Mouse (Mus musculus) liver, embryonic 13.5 days (tissue): ENCODE measurements at regions not wholly inside any gene's neighbourhood (a gene's known extent, or its start where the extent isn't known, plus 50 kb on each side); places are given as distances from the start of the nearest gene placed in this dataset.

Experiments
- ATAC-seq: fragments of 200-750 bp; cut with Nextera tagmentation; 2 replicates; pipeline ENCODE4 v1.8.0; 2017; ENCODE audit warnings: low read depth, mild to moderate bottlenecking, moderate number of reproducible peaks, moderate library complexity
- DNase-seq: peaks from one replicate; pipeline ENCODE4 v3.0.0; 2022
- H3K27ac ChIP-seq: fragments of 300-500 bp; sonication (generic); 2 replicates; pipeline ENCODE4 v1.5.1; 2015; ENCODE audit warnings: moderate library complexity, mild to moderate bottlenecking, inconsistent platforms
- H3K27me3 ChIP-seq: fragments of 300-500 bp; sonication (generic); 2 replicates; pipeline ENCODE4 v1.6.1; 2015; ENCODE audit warnings: mild to moderate bottlenecking, inconsistent platforms
- H3K36me3 ChIP-seq: fragments of 300-500 bp; sonication (generic); 2 replicates; pipeline ENCODE4 v1.6.1; 2015; ENCODE audit warnings: mild to moderate bottlenecking, inconsistent platforms
- H3K4me1 ChIP-seq: fragments of 300-500 bp; sonication (generic); replicated peaks from 2 replicates; pipeline ENCODE4 v1.6.1; 2015; ENCODE audit warnings: inconsistent platforms
- H3K4me2 ChIP-seq: fragments of 300-500 bp; sonication (generic); 2 replicates; pipeline ENCODE4 v1.6.1; 2015; ENCODE audit warnings: inconsistent platforms, mild to moderate bottlenecking, moderate library complexity
- H3K4me3 ChIP-seq: fragments of 300-500 bp; sonication (generic); replicated peaks from 2 replicates; pipeline ENCODE4 v1.5.1; 2015; ENCODE audit warnings: mild to moderate bottlenecking, inconsistent platforms
- H3K9ac ChIP-seq: fragments of 300-500 bp; sonication (generic); 2 replicates; pipeline ENCODE4 v1.6.1; 2015; ENCODE audit warnings: mild to moderate bottlenecking, inconsistent platforms
- H3K9me3 ChIP-seq: fragments of 300-500 bp; sonication (generic); replicated peaks from 2 replicates; pipeline ENCODE4 v1.6.1; 2016; ENCODE audit warnings: inconsistent platforms
- WGBS: fragments of 180-500 bp; shearing (Covaris S2); methylation state at CpG from one replicate; pipeline ENCODE4 v1.1.7; 2015; ENCODE audit not compliant: insufficient replicate concordance; 5-methylcytosine and 5-hydroxymethylcytosine counted together

DNA sequence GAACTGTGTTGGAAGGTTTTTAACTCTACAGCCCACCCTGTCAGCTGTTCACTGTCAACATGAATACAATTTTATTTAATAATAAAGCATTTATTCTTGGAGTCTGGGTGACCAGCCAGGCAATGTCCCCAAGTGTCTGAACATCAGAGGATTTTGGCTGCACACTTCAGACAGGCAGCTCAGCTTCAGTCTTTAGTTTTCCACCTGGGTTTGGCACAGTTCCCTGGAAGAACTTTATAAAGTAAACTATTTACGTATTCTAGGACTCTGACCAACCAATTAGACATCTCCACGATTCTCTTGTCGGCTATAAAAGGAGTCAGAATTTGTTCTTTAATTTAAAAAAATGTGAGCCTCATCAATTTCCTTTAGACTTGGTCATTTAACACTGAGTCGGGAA, 220.8 kb upstream of the 1700056E22Rik start:
- Histone ChIP-seq H3K36me3 (no peaks in the 10 kb centered on the region), H3K9me3 (no peaks in the 10 kb centered on the region), H3K4me2 (no peak overlapping the region), H3K4me3 (no peak overlapping the region), H3K9ac (no peak overlapping the region), H3K27ac (no peak overlapping the region), H3K27me3 (no peaks in the 10 kb centered on the region), H3K4me1 (no peaks in the 10 kb centered on the region)
- ATAC-seq = no peak
- 62% methylated on average over 4 of the region's 4 CpGs for WGBS
- DNase-seq = no peak

DNA sequence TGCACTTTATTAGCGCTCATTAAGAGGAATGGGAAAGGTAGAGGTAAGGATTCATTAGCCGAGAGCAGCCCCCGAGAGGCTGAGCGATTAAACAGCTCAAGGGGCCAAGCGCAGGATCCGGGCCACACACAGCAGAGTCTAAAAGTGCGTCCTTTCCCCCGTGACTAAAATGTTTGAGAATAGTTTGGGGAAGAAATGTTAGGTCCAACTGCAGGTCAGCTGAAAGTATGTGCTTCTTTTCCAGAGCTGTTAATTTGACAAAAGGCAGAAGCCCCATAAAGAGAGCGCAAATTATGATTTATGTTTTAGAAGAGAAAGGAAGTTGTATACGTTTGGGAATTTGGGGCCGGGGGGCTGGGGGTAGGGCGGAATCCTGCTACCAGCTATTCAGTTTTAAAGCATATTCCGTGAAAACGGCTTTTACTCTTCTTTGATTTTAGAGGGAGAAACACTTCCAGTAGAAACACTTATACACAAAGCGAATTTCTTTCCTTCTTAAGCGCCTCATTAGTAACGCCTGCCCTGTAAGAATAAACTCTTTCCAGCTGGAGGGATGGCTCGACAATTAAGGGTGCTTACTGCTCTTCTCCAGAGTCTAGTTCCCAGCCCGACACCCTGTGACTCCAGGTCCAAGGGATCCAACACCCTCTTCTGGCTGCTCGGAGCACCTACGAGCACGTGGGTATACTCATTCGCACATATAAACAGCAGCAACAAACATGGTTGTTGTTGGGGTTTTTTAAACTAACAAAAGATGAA, 210.8 kb upstream of the 1700056E22Rik start:
- H3K4me2 ChIP-seq = no peak overlapping the region
- no peaks in the 10 kb centered on the region for H3K9me3 ChIP-seq
- no peak overlapping the region for H3K9ac ChIP-seq
- H3K27ac ChIP-seq = no peak overlapping the region
- DNase-seq = no peak
- no peaks in the 10 kb centered on the region for H3K36me3 ChIP-seq
- H3K27me3 ChIP-seq = no peaks in the 10 kb centered on the region
- ATAC-seq = no peak
- WGBS = 73% methylated on average over 23 of the region's 23 CpGs
- H3K4me1 ChIP-seq = no peaks in the 10 kb centered on the region
- no peak overlapping the region for H3K4me3 ChIP-seq

DNA sequence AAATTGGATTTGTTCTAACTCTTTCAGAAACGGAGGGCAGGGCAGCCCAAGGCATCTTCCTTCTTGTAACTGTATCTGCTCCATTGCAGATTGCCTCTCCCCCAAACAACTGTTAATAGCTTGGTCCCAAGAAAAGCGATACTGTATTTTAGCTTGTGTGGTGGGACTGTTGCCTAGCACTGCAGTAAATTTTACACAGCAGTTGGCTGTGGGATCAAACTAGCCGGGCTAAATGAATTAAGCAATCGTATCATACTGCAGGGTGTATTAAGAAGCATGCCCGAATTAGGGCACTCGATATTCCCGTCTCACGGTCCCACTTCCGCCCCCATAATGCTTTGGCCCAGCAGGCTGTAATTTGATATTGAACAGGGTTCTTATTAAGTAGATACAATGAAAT, 210.2 kb upstream of the 1700056E22Rik start:
- Histone ChIP-seq H3K27me3 (no peaks in the 10 kb centered on the region), H3K4me1 (no peaks in the 10 kb centered on the region), H3K9ac (no peak overlapping the region), H3K4me3 (no peak overlapping the region), H3K4me2 (no peak overlapping the region), H3K9me3 (no peaks in the 10 kb centered on the region), H3K36me3 (no peaks in the 10 kb centered on the region), H3K27ac (no peak overlapping the region)
- no peak for ATAC-seq
- DNase-seq = no peak
- WGBS = 69% methylated on average over 9 of the region's 9 CpGs

DNA sequence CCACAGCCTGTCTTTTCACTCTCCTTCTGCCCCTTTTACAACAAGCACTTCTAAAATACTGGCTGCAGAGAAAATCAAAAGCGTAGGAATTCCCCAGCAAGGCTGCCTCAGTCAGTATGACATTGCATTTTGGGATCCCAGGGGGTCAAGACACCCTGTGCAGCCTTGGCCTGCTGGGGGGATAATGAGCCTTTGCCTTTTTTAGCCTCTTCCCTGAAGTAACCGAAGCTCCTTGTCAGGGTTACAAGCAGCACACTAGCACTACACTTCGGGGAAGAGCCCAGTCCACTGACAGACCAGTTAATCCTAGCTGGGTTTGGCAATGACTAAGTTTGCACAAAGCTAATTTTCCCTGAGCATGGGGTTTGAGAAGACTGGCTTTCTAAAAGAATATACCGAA, 207.7 kb upstream of the 1700056E22Rik start:
- Histone ChIP-seq H3K27me3 (no peaks in the 10 kb centered on the region), H3K9me3 (no peaks in the 10 kb centered on the region), H3K4me3 (no peak overlapping the region), H3K4me1 (no peaks in the 10 kb centered on the region), H3K4me2 (no peak overlapping the region), H3K36me3 (no peaks in the 10 kb centered on the region), H3K9ac (no peak overlapping the region), H3K27ac (no peak overlapping the region)
- DNase-seq = no peak
- no peak for ATAC-seq
- WGBS = 47% methylated on average over 4 of the region's 4 CpGs

DNA sequence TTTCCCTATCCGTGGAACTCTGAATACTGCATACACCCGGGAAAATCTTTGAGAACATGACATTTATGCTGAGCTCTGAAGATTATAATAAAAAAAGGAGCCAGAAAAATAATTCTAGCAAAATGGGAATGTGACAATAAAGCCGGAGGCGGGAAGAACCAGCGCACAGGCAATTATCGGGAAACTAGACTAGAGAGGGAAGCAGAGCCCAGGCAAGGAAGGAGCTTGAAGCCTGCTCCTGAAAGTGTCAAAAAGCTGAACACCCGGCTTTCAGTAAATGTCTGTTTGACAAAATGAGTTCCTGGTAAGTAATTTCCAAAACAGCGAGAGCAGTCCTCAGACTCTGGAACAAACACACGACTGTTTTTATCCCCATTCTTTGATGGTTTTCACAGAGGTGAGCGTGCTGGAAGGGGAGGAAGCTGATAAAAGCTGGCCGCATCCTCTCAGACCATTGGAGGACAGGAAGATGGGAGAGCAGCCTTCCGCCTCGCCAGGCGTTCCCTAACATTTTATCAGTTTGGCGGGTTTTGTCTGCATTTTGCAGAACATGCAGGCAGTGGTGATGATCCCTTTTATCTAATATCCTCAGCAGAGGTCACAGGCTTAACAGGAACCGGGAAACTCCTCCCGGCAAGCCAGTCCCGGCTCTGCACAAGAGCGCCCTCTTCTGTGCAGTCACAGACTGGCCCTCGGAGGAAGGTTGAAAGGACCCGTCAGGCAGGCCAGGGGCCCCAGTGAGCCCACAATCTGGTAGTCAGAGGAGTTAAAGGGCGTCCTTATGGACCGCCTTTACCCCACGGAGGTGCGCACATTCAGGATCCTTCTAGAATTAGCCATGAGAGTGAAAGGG, 201.3 kb upstream of the 1700056E22Rik start:
- Histone ChIP-seq H3K27me3 (0 out of 2 replicates have a peak, but pooled peaks cover 4% of the 10 kb centered on the region), H3K27ac (no peak overlapping the region), H3K4me1 (no peaks in the 10 kb centered on the region), H3K4me2 (peak overlapping the region; percentile 28), H3K9me3 (no peaks in the 10 kb centered on the region), H3K4me3 (0 out of 2 replicates have a peak overlapping the region, but pooled peaks have one; percentile 7), H3K9ac (no peak overlapping the region), H3K36me3 (no peaks in the 10 kb centered on the region)
- DNase-seq = peak; percentile 5
- no peak for ATAC-seq
- WGBS = 17% methylated on average over 25 of the region's 25 CpGs

DNA sequence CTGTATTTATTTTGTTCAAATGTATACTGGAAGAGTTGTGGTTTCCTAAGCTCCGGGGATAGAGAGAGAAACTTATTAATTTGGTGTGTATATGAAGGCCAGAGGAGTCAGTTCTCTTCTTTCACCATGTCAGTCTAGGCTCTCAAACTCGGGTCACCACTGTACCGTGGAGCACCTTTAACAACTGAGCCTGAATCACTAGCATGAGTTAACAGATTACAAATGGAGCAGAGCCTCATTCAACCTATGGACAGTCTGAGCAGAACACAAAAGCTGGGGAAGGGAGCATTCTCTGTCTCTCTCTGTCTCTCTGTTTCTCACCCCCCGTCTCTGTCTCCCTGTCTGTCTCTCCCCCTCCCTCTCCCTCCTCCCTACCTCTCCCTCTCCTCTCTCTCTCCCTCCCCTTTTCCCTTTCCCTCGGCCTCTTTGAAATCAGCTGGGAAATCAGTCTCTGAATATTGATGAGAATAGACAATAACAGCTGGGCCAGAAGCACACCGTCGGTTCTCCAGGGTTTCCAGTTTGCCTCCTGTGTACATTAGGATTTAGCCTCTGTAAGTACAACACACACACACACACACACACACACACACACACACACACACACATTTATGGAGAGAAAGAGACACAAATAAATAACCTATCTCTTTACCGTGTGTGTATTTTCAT, 200.4 kb upstream of the 1700056E22Rik start:
- 61% methylated on average over 8 of the region's 8 CpGs for WGBS

DNA sequence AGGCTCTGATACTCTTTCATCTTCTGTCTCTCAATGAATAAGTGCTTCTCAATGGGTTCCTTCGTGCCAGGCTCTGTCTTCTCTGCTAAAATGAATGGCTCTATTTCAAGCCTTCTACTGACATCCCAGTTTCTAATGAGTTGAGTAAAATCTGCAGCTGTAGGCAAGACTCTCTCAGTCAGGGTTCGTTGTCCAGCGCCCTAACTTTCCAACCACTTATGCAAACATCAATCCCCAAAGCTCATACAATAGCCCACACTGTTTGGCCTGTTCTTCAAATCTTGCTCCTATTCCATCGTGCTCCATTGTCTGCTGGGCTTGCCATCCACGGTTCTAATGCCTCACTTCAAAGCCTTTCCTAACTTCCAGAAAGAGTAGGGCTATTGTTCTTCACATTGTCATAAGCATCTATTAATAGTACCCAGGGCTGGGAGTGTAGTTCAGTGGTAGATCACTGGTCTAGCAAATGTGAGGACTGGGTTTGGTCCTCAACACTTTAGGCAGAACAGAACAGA, 199.7 kb upstream of the 1700056E22Rik start:
- H3K4me1 ChIP-seq = no peaks in the 10 kb centered on the region
- H3K9me3 ChIP-seq = no peaks in the 10 kb centered on the region
- no peak overlapping the region for H3K4me2 ChIP-seq
- H3K4me3 ChIP-seq = no peak overlapping the region
- ATAC-seq (no peak), DNase-seq (no peak)
- no peak overlapping the region for H3K9ac ChIP-seq
- 0 out of 2 replicates have a peak, but pooled peaks cover 4% of the 10 kb centered on the region for H3K27me3 ChIP-seq
- H3K36me3 ChIP-seq = no peaks in the 10 kb centered on the region
- no peak overlapping the region for H3K27ac ChIP-seq
- 55% methylated on average over 5 of the region's 5 CpGs for WGBS

More for the DNA sequence above, 200.4 kb upstream of the 1700056E22Rik start:
- ATAC-seq = no peak
- Histone ChIP-seq H3K27me3 (0 out of 2 replicates have a peak, but pooled peaks cover 4% of the 10 kb centered on the region), H3K36me3 (no peaks in the 10 kb centered on the region), H3K4me2 (no peak overlapping the region), H3K9me3 (no peaks in the 10 kb centered on the region), H3K9ac (no peak overlapping the region), H3K4me1 (no peaks in the 10 kb centered on the region), H3K4me3 (no peak overlapping the region), H3K27ac (no peak overlapping the region)
- no peak for DNase-seq

DNA sequence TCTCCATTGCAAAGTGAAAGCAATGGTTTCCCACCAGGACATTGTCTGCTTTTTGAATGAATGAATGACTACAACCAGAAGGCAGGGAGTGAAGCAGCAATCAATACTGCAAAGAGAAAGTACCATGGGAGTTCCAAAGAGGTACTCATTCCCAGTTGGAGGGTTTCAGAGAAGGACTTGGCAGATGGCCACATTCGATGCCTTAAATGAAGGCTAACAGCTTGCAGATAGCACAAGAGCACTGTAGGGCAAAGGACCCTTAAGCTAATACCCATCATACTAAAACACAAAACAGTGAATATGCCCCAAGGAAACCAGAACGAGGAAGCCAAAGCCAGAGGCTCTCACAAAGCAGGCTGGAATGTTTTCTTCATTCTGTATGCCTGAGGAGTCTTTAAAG, 188.2 kb upstream of the 1700056E22Rik start:
- H3K9me3 ChIP-seq = no peaks in the 10 kb centered on the region
- WGBS = 45% methylated on average over 2 of the region's 2 CpGs
- ATAC-seq (no peak), DNase-seq (no peak)
- no peak overlapping the region for H3K4me2 ChIP-seq
- no peaks in the 10 kb centered on the region for H3K27me3 ChIP-seq
- no peak overlapping the region for H3K9ac ChIP-seq
- no peaks in the 10 kb centered on the region for H3K4me1 ChIP-seq
- no peaks in the 10 kb centered on the region for H3K36me3 ChIP-seq
- no peak overlapping the region for H3K4me3 ChIP-seq
- no peak overlapping the region for H3K27ac ChIP-seq

DNA sequence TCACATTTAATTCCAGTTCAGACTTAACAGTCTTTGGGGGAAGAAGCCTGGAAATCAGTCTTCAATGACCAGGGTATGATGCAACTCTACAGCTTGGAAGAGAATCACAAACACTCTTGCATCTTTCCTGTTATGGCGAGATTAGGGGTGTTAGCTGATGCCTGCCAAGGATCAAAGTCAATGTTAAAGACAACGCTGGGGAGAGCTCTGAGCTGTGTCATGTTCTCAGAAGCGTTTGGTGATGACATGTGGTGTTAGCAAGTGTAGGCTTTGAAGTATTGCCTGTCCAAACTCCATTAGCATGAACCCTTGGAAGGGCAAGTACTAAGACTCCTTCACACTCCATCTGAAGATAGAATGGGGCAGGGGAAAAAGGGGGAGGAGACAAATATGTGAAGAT, 187.7 kb upstream of the 1700056E22Rik start:
- H3K4me1 ChIP-seq = no peaks in the 10 kb centered on the region
- no peaks in the 10 kb centered on the region for H3K36me3 ChIP-seq
- H3K27me3 ChIP-seq = no peaks in the 10 kb centered on the region
- no peak overlapping the region for H3K27ac ChIP-seq
- WGBS = 37% methylated on average over 3 of the region's 3 CpGs
- DNase-seq (no peak), ATAC-seq (no peak)
- H3K4me3 ChIP-seq = no peak overlapping the region
- no peak overlapping the region for H3K4me2 ChIP-seq
- no peak overlapping the region for H3K9ac ChIP-seq
- H3K9me3 ChIP-seq = no peaks in the 10 kb centered on the region

DNA sequence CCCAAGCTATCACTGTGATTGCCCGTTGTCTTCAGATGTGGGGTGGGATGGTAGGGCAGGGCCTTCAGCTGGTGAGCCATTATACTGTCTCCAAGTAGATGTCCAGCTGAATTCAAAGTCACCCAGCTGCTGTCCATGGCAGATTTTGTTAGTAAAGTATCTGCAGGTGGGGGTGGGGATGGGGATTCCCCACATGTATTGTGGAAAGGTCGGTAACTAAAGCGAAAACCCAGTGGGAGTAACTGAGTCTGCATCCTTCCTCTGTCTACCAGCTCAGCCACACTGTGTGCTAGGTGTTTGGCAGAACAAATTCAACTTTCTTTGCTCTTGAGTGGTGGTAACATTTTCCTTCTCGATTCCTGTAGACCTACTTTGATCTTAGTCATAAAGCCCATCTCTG, 163.2 kb upstream of the 1700056E22Rik start:
- Histone ChIP-seq H3K36me3 (no peaks in the 10 kb centered on the region), H3K4me1 (no peaks in the 10 kb centered on the region), H3K27me3 (no peaks in the 10 kb centered on the region), H3K4me3 (no peak overlapping the region), H3K4me2 (no peak overlapping the region), H3K9ac (no peak overlapping the region), H3K27ac (no peak overlapping the region), H3K9me3 (no peaks in the 10 kb centered on the region)
- 70% methylated on average over 4 of the region's 4 CpGs for WGBS
- ATAC-seq (no peak), DNase-seq (no peak)

DNA sequence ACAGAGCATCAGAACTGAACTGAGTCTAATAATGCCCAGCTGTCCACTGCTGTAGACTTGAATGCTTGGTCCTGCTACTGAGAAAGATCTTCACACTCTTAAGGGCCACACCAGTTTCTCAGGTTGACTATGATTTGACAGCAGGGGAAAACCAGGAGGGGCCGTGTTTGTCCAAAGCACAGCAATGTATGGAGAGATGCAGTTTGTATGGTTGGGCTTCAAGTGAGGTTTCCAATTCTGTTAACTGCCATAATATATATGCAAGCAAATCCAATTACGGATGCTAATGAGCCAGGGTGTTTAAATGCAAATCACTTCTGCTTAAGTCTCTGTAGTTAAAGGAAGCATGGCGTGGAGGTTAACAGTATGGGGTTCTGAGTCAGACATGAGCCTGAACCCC, 157.2 kb upstream of the 1700056E22Rik start:
- ATAC-seq (no peak), DNase-seq (no peak)
- H3K4me1 ChIP-seq = no peaks in the 10 kb centered on the region
- H3K4me2 ChIP-seq = no peak overlapping the region
- H3K4me3 ChIP-seq = no peak overlapping the region
- no peaks in the 10 kb centered on the region for H3K36me3 ChIP-seq
- H3K27ac ChIP-seq = no peak overlapping the region
- H3K9ac ChIP-seq = no peak overlapping the region
- no peaks in the 10 kb centered on the region for H3K9me3 ChIP-seq
- no peaks in the 10 kb centered on the region for H3K27me3 ChIP-seq
- whole genome bisulfite sequencing = 63% methylated on average over 3 of the region's 3 CpGs
